Mouse (Mus musculus) adrenal gland, postnatal 10 days (tissue): ENCODE results near the gene Hpcal4. TPM values are rescaled to one million over a fixed set of nuclear protein-coding genes. Genes with fewer than 3 reads are reported as not detected.

Source experiments
- DNase-seq: peaks from one replicate; pipeline ENCODE4 v3.0.0; 2021; ENCODE audit warnings: mixed read lengths
- total RNA-seq, 2 experiments: library from RNA; stranded (reverse); gene quantifications; 2 replicates each; pipeline ENCODE4 v1.2.3; 2021

The Hpcal4 gene
- total RNA-seq, 2 experiments from 2014 or later, result 5.0 to 10.0 TPM

GRCm38 (mm10) chr4:123237386-123238266 is 54.6 kb downstream of the Hpcal4 start:
- DNase-seq, result peak; percentile 58

- peak; percentile 76 for DNase-seq
These were observed 56.6 kb downstream of the Hpcal4 start for GRCm38 (mm10) chr4:123239361-123240203.

Other genes starting within 250 kb of the Hpcal4 start
- gene Mfsd2a, start 222.0 kb upstream of the Hpcal4 start, total RNA-seq, result 10 to 100 TPM in 1 of 2 experiments, under 1 TPM in 1; 0.58 to 19.2 TPM
- 1 to 10 TPM; 3.6 to 5.6 TPM for gene Mycl, start 187.6 kb upstream of the Hpcal4 start, total RNA-seq
- 10 to 100 TPM; 19.7 to 22.7 TPM for gene Trit1, start 166.6 kb upstream of the Hpcal4 start, total RNA-seq
- not detected for gene Bmp8b, start 78.1 kb upstream of the Hpcal4 start, total RNA-seq
- not detected for gene Oxct2b, start 67.0 kb upstream of the Hpcal4 start, total RNA-seq
- 10 to 100 TPM; 42.5 to 43.1 TPM for gene Ppie, start 43.3 kb upstream of the Hpcal4 start, total RNA-seq
- 10 to 100 TPM; 13.2 to 21.7 TPM for gene Nt5c1a, start 18.3 kb downstream of the Hpcal4 start, total RNA-seq
- gene Heyl, start 50.3 kb downstream of the Hpcal4 start, total RNA-seq, result 10 to 100 TPM; 19.5 to 21.0 TPM
- 100 to 1,000 TPM; 102 to 143 TPM for gene Pabpc4, start 79.1 kb downstream of the Hpcal4 start, total RNA-seq
- under 1 TPM in 1 of 2 experiments, not detected in 1; 0.18 TPM for gene Oxct2a, start 140.4 kb downstream of the Hpcal4 start, total RNA-seq
- gene Bmp8a, start 160.0 kb downstream of the Hpcal4 start, total RNA-seq, result under 1 TPM in 1 of 2 experiments, not detected in 1; 0.90 TPM